Mouse (Mus musculus): ENCODE data around the gene Adam15.
A peak's percentile ranks its signal among the peaks of the same experiment; 100 is the strongest.

DNA sequence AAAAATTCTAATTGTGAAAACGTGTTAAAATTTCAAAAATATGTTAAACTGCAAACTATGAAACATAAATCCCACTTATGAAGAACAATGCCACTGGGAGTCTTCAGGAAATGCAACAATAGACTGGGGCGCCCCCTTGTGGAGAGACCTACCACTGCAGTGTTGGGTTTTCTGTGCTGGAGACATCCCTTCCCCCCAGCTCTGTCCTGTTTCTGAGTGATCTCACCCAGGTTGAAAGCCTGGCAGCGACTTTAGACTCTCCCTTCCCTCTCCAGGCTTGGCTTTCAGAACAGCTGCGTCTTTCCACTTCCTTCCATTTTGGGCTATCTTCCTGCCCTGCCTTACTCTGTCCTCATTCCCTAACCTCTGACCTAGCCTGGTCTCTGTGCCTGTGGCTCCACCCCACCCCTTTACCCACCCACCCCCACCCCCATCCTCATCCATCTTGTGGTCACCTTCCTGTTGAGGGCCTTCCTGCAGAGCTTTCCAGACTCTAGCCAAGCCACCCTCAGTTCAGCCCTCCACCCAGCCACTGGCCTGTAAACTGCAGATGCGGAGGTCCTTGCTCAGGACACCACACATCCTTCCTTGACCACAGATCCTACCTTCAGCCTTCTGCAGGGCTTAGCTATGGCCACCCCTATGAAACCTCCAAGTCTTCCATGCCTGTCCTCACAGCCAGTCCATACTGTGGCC is 5.2 kb upstream of the Adam15 start:
- peak; percentile 37; the same call in 1 of the 2 replicates for TF ChIP-seq CTCF (IDR thresholded peaks at IDR 0.05; ENCODE audit: borderline replicate concordance, control insufficient read depth, extremely low read depth, insufficient read depth, low read length, poor library complexity)
- no peak for TF ChIP-seq POLR2A (IDR thresholded peaks at IDR 0.05; ENCODE audit: control insufficient read depth, extremely low read depth, insufficient read depth, low read length, poor library complexity)

Measured in thymus, adult 2 months (tissue).